Mouse (Mus musculus) myocyte (in vitro differentiated cells): ENCODE measurements around the gene Bcr.

Source experiments
- MAX ChIP-seq: IDR thresholded peaks from one replicate; pipeline ENCODE4 v1.6.1; 2011; ENCODE audit warnings: low read depth, mild to moderate bottlenecking, control low read depth
- POLR2A ChIP-seq: IDR thresholded peaks from one replicate; pipeline ENCODE4 v1.6.1; 2011; ENCODE audit warnings: low read depth, mild to moderate bottlenecking, control low read depth, moderate library complexity; ENCODE audit not compliant: insufficient read length

DNA sequence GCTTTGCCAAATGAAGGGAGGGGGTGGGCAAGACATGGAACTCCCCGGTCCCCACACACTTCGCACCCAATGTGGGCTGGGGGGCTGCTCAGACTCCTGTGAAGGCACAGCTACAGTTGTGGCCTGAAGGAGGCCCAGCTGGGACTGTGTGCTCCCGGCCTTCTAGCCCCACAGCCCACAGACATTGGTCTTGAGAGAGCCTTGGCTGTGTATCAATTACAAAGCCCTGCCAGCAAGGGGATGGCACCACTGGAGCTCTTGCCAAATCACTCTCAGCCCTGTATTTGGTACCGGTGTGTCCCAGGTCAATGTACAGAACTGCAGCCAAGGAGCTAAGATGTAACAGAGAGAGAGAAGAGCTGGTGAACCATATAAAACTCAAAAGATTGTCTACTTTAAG is 43.9 kb upstream of the Bcr start:
- TF ChIP-seq POLR2A (no peak), MAX (no peak)
